Mouse (Mus musculus): ENCODE results near the gene Prkcb. TPM values are rescaled to one million over a fixed set of nuclear protein-coding genes. Genes with fewer than 3 reads are reported as not detected.

Gene Prkcb
- polyA plus RNA-seq, 1 experiment from 2014 or later = 4.7 TPM

DNA sequence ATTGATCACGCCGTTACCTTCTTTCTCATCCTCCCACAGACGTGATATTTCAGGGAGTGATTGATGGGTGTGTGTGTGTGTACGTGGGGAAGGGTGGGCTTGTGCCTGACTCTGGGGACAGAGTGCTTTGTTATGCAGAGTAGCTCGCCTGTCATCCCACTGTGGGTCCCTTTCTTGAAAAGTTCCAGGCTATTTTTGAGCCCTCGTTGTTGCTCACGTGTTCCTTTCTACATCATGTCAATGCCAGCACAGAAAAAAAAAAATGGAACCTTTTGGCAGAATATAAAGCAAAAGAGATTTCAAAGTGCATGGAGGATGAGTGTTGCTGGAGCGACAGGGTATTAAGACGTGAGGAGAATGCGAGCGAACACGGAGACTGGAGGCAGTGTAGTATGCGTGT, 118.1 kb downstream of the Prkcb start:
- Histone ChIP-seq H3K4me2 (no peak overlapping the region), H3K9me3 (no peaks in the 10 kb centered on the region), H3K4me3 (replicated peaks) (no peak overlapping the region), H3K36me3 (no peaks in the 10 kb centered on the region), H3K27me3 (no peaks in the 10 kb centered on the region), H3K9ac (replicated peaks) (no peak overlapping the region), H3K27ac (no peak overlapping the region), H3K4me1 (replicated peaks) (peaks cover 14% of the 10 kb centered on the region)
- 81% methylated on average over 13 of the region's 13 CpGs for WGBS
- ATAC-seq (ENCODE audit: insufficient number of reproducible peaks, insufficient read depth, low FRiP score, low TSS enrichment, low read depth) = no peak

DNA sequence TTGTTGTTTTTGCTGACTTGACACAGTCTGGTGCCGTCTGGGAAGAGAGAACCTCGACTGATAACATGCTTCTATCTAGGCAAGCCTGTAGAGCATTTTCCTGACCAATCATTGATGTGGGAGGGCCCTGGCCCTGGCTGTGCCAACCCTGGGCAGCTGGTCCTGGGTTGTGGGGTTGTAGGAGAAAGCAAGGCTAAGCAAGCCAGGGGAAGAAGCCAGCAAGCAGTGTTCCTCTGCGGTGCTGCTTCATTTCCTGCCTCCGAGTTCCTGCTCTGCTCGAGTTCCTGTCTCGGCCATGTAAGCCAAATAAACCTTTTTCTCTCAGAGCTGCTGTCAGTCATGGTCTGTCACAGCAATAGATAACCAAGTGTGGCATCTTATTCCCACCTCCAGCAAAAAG, 121.4 kb downstream of the Prkcb start:
- Histone ChIP-seq H3K4me1 (replicated peaks) (peaks cover 4% of the 10 kb centered on the region), H3K27me3 (no peaks in the 10 kb centered on the region), H3K9ac (replicated peaks) (no peak overlapping the region), H3K36me3 (no peaks in the 10 kb centered on the region), H3K9me3 (no peaks in the 10 kb centered on the region), H3K4me3 (replicated peaks) (no peak overlapping the region), H3K27ac (no peak overlapping the region), H3K4me2 (no peak overlapping the region)
- 83% methylated on average over 6 of the region's 6 CpGs for WGBS
- ATAC-seq (ENCODE audit: insufficient number of reproducible peaks, insufficient read depth, low FRiP score, low TSS enrichment, low read depth) = no peak

DNA sequence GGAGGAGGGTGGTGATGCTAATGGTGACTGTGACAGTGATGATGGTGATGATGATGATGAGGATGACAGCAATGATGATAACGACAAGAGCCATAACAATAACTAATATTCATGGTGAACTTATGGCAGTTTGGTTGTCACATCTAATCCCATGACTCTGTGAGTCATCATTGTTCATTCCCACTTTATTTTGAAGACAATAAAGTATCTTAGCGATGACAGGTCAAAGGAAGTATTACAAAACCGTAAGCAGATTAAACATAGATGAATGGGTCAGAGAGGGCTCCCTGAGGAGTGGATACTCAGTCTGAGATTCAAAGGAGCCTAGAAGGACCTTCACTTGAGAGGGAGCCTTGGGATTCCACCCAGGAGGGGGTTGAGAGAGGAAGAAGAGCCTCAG, 122.3 kb downstream of the Prkcb start:
- Histone ChIP-seq H3K4me3 (replicated peaks) (no peak overlapping the region), H3K27ac (no peak overlapping the region), H3K4me1 (replicated peaks) (no peaks in the 10 kb centered on the region), H3K9me3 (no peaks in the 10 kb centered on the region), H3K27me3 (no peaks in the 10 kb centered on the region), H3K4me2 (no peak overlapping the region), H3K9ac (replicated peaks) (no peak overlapping the region), H3K36me3 (no peaks in the 10 kb centered on the region)
- no peak for ATAC-seq (ENCODE audit: insufficient number of reproducible peaks, insufficient read depth, low FRiP score, low TSS enrichment, low read depth)
- WGBS = 84% methylated on average over 3 of the region's 3 CpGs

DNA sequence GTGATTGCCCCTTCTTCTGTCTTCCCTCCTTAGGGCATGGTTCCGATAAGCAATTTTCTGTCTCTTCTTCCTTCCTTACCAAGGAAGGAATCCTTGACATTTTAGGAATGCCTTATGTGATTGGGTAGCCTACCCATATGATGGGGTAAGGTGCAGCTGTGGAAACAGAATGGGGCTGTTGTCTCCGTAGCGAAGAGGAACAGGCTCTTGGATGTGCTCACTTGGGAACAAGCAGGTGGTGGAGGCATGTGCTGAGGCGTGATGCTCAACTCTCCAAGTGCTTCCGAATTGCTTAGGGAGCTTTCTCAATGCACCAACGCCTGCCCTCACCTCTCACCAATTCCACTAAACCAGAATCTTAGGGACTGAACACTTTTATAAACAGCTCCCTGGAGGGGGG, 124.7 kb downstream of the Prkcb start:
- no peak overlapping the region for H3K27ac ChIP-seq
- no peaks in the 10 kb centered on the region for H3K36me3 ChIP-seq
- H3K4me2 ChIP-seq = no peak overlapping the region
- WGBS = 81% methylated on average over 6 of the region's 6 CpGs
- no peak overlapping the region for H3K9ac ChIP-seq (replicated peaks)
- H3K4me1 ChIP-seq (replicated peaks) = no peaks in the 10 kb centered on the region
- H3K9me3 ChIP-seq = no peaks in the 10 kb centered on the region
- no peak for ATAC-seq (ENCODE audit: insufficient number of reproducible peaks, insufficient read depth, low FRiP score, low TSS enrichment, low read depth)
- H3K4me3 ChIP-seq (replicated peaks) = no peak overlapping the region
- H3K27me3 ChIP-seq = no peaks in the 10 kb centered on the region

DNA sequence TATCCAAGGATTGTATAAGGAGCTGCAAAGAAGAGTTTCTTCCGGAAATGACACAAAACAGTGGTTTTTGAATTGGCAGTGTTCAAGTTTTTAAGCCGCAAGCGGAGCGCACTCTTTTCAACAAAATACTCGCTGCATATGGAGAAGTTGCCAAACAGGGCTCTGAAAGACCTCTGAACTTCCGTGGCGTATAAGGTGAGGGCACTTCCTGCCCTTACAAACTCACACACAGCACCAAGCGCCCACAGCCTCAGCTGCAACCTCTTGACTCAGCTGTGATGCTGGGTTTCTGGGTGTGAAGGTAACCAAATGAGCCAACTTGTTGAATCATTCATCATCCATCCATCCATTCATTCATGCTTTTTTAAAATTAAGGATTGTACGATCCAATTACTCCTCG, 125.6 kb downstream of the Prkcb start:
- Histone ChIP-seq H3K27me3 (no peaks in the 10 kb centered on the region), H3K9ac (replicated peaks) (no peak overlapping the region), H3K4me2 (no peak overlapping the region), H3K36me3 (no peaks in the 10 kb centered on the region), H3K27ac (no peak overlapping the region), H3K4me1 (replicated peaks) (no peaks in the 10 kb centered on the region), H3K4me3 (replicated peaks) (no peak overlapping the region), H3K9me3 (no peaks in the 10 kb centered on the region)
- 89% methylated on average over 10 of the region's 10 CpGs for WGBS
- ATAC-seq (ENCODE audit: insufficient number of reproducible peaks, insufficient read depth, low FRiP score, low TSS enrichment, low read depth) = no peak

DNA sequence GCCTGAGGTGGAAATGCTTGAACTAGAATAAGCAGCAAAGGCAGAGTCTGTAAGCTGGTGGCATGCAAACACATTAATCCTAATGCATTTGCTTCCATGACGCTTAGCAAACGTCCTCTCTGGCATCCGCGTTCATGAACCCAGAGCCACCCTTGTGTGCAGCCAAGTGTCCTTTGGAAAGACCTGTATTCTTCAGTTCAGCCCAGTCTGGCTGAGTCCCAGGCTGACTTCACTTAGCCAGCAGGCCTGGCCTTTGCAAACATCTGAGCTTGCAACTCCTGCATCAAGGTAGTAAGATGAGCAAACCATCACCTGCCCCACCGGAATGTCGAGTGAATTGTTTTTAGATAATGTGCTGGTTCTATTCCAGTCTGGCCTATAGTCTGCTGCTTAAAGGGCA, 126.1 kb downstream of the Prkcb start:
- Histone ChIP-seq H3K4me3 (replicated peaks) (no peak overlapping the region), H3K9me3 (no peaks in the 10 kb centered on the region), H3K27me3 (no peaks in the 10 kb centered on the region), H3K9ac (replicated peaks) (no peak overlapping the region), H3K36me3 (no peaks in the 10 kb centered on the region), H3K4me1 (replicated peaks) (no peaks in the 10 kb centered on the region), H3K27ac (no peak overlapping the region), H3K4me2 (no peak overlapping the region)
- ATAC-seq (ENCODE audit: insufficient number of reproducible peaks, insufficient read depth, low FRiP score, low TSS enrichment, low read depth) = no peak
- WGBS = 87% methylated on average over 6 of the region's 6 CpGs

DNA sequence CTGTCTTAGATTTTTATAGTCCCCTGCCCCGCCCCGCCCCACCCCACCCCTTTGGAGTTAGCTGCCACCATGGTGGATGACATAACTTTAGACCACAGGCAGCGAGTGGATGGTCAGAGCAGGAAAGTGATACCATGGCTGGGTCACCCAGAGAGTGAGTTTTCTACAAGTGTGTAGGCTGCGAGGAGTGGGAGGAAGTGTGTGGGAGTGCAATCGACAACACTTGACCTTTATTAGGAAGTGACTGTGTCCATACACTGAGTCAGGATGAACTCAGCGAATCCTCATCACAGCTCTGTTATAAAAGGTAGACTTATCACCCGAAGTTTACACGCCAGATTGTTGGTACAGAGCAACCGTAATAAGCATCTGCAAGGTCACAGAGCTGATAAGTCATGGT, 126.8 kb downstream of the Prkcb start:
- ATAC-seq (ENCODE audit: insufficient number of reproducible peaks, insufficient read depth, low FRiP score, low TSS enrichment, low read depth) = no peak
- 84% methylated on average over 9 of the region's 9 CpGs for WGBS
- no peak overlapping the region for H3K4me3 ChIP-seq (replicated peaks)
- no peaks in the 10 kb centered on the region for H3K9me3 ChIP-seq
- no peak overlapping the region for H3K4me2 ChIP-seq
- H3K36me3 ChIP-seq = no peaks in the 10 kb centered on the region
- no peaks in the 10 kb centered on the region for H3K4me1 ChIP-seq (replicated peaks)
- no peak overlapping the region for H3K27ac ChIP-seq
- no peaks in the 10 kb centered on the region for H3K27me3 ChIP-seq
- H3K9ac ChIP-seq (replicated peaks) = no peak overlapping the region

DNA sequence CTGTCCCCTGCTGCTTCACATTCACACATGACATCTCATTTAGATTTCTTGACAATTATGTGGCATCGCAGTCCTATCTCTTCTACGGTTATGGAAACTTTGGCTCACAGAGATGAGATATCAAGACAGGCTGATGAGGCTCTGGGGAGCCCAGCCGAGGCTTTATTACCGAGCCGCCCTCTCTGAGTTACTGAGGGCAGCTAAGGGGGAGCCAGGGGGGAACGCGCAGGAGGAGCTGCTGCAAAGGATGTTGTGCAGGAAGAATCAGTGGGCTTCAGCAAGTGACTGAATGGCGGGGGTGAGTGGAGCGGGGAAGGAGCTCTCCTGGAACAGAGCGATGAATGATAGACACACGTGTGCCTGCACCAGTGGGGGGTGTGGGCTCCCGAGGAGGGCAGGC, 127.4 kb downstream of the Prkcb start:
- ATAC-seq (ENCODE audit: insufficient number of reproducible peaks, insufficient read depth, low FRiP score, low TSS enrichment, low read depth) = no peak

DNA sequence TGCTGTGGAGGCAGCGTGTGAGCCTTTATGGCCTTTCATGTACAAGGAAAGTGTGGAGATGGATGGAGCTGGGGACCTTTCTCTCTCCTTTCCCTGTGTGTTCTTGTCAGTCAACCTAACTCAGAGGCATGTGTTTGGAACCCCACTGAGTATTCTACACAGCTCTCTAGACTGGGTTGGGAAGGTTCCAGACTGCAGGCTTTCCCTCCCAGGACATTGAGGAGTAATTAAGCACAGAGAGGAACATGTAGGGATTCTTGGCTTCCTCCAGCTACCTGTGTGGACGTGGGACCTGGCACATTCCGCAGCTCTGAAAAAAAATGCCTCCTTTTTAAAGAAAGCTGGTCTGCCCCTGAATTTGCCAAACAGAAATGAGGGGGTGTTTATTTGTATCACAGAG, 130.0 kb downstream of the Prkcb start:
- Histone ChIP-seq H3K27me3 (no peaks in the 10 kb centered on the region), H3K4me1 (replicated peaks) (no peaks in the 10 kb centered on the region), H3K4me2 (no peak overlapping the region), H3K4me3 (replicated peaks) (no peak overlapping the region), H3K9ac (replicated peaks) (no peak overlapping the region), H3K36me3 (no peaks in the 10 kb centered on the region), H3K27ac (no peak overlapping the region), H3K9me3 (no peaks in the 10 kb centered on the region)
- WGBS = 65% methylated on average over 3 of the region's 3 CpGs
- no peak for ATAC-seq (ENCODE audit: insufficient number of reproducible peaks, insufficient read depth, low FRiP score, low TSS enrichment, low read depth)

More for the DNA sequence above, 127.4 kb downstream of the Prkcb start:
- no peak overlapping the region for H3K4me3 ChIP-seq (replicated peaks)
- no peak overlapping the region for H3K4me2 ChIP-seq
- H3K36me3 ChIP-seq = no peaks in the 10 kb centered on the region
- no peaks in the 10 kb centered on the region for H3K4me1 ChIP-seq (replicated peaks)
- no peak overlapping the region for H3K27ac ChIP-seq
- 64% methylated on average over 12 of the region's 12 CpGs for WGBS
- no peaks in the 10 kb centered on the region for H3K27me3 ChIP-seq
- no peak overlapping the region for H3K9ac ChIP-seq (replicated peaks)
- no peaks in the 10 kb centered on the region for H3K9me3 ChIP-seq

DNA sequence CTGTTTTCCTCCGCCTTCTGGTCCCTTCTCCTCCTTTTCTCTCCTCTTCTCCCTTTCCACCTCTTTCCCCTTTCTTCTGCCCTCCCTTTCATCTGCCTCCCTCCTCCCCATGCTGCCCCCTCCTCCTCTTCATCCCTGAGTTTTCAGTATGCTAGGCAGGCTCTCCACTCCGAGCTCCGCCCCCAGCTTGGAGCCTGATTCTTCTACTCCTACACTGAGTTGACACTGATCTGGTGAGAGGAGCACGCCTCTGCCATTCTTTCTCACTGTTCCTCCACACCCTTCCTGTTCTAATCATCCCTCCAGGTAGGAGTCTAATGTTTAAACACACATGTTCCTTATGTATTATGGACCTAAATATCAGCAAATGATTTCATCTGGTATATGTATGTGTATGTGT, 135.3 kb downstream of the Prkcb start:
- Histone ChIP-seq H3K4me1 (replicated peaks) (no peaks in the 10 kb centered on the region), H3K36me3 (no peaks in the 10 kb centered on the region), H3K9ac (replicated peaks) (no peak overlapping the region), H3K27me3 (no peaks in the 10 kb centered on the region), H3K4me3 (replicated peaks) (no peak overlapping the region), H3K27ac (no peak overlapping the region), H3K9me3 (no peaks in the 10 kb centered on the region), H3K4me2 (no peak overlapping the region)
- 63% methylated on average over 4 of the region's 4 CpGs for WGBS
- no peak for ATAC-seq (ENCODE audit: insufficient number of reproducible peaks, insufficient read depth, low FRiP score, low TSS enrichment, low read depth)

DNA sequence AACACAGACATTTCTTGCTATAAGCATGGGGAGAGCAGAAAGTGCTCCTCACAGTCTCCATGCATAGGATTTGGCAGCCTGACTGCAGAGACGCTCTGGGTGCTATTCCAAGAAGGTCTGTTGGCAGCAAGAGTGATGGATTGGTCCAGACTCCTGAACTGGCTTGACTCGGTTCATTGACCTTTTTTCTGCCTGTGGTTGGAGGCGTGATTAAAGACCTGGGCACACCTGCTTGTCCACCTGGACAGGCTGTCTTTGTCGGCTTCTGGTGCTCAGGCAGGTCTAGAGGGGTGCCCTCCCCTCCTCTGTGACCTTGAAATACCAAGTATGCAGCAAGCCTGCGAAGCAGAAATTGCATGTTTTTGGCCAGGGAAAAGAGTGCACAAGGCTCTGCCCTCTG, 140.6 kb downstream of the Prkcb start:
- H3K27me3 ChIP-seq = no peaks in the 10 kb centered on the region
- no peaks in the 10 kb centered on the region for H3K4me1 ChIP-seq (replicated peaks)
- no peak overlapping the region for H3K4me3 ChIP-seq (replicated peaks)
- no peaks in the 10 kb centered on the region for H3K9me3 ChIP-seq
- H3K36me3 ChIP-seq = no peaks in the 10 kb centered on the region
- no peak for ATAC-seq (ENCODE audit: insufficient number of reproducible peaks, insufficient read depth, low FRiP score, low TSS enrichment, low read depth)
- no peak overlapping the region for H3K9ac ChIP-seq (replicated peaks)
- H3K27ac ChIP-seq = no peak overlapping the region
- 59% methylated on average over 5 of the region's 5 CpGs for WGBS
- H3K4me2 ChIP-seq = no peak overlapping the region

DNA sequence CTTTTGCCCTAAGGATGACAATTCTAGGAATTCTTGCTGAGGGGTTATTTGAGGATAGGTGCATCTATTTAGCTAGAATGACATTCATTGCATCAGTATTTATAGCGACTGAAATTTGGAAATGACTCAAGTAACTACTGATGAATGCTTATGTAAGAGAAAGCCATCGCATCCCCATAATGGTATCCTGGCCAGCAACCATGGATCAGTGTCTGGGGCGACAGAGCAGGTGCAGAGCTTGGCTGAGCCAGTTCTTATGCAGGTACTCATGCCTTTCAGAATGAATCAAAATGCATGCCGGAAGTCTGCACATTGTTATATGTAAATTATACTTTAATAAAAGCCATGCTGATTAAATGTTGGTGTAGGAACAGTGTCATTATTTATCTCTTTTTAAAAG, 143.8 kb downstream of the Prkcb start:
- Histone ChIP-seq H3K9me3 (no peaks in the 10 kb centered on the region), H3K4me2 (no peak overlapping the region), H3K9ac (replicated peaks) (no peak overlapping the region), H3K27ac (no peak overlapping the region), H3K27me3 (no peaks in the 10 kb centered on the region), H3K4me3 (replicated peaks) (no peak overlapping the region), H3K4me1 (replicated peaks) (no peaks in the 10 kb centered on the region), H3K36me3 (no peaks in the 10 kb centered on the region)
- 84% methylated on average over 4 of the region's 4 CpGs for WGBS
- no peak for ATAC-seq (ENCODE audit: insufficient number of reproducible peaks, insufficient read depth, low FRiP score, low TSS enrichment, low read depth)

Data from limb, embryonic 12.5 days (tissue).